Mouse (Mus musculus): Measurements from ENCODE around the gene 4930453N24Rik. TPM values are rescaled to one million over a fixed set of nuclear protein-coding genes. Genes with fewer than 3 reads are reported as not detected.

Gene 4930453N24Rik
- total RNA-seq, 1 experiment, result 33.3 TPM

- H3K9ac ChIP-seq (ENCODE audit: insufficient read depth, low read depth, low read length, poor library complexity, severe bottlenecking), result no peak overlapping the region
- no peak for DNase-seq (ENCODE audit: low read depth, low spot score)
- no peaks in the 10 kb centered on the region for H3K9me3 ChIP-seq (ENCODE audit: control insufficient read depth, insufficient read depth, low read depth, low read length)
- no peak overlapping the region for H3K27ac ChIP-seq (ENCODE audit: insufficient read depth, low read depth, low read length, poor library complexity, severe bottlenecking)
- H3K4me1 ChIP-seq (ENCODE audit: control insufficient read depth in 2 of 2, insufficient read depth in 2 of 2, low read length in 2 of 2, poor library complexity in 1 of 2), result no peaks in the 10 kb centered on the region
- no peaks in the 10 kb centered on the region for H3K36me3 ChIP-seq (ENCODE audit: control insufficient read depth, insufficient read depth, low read length, poor library complexity, severe bottlenecking)
- TF ChIP-seq ZC3H11A (IDR thresholded peaks at IDR 0.05; ENCODE audit: borderline replicate concordance, low read depth, low read length) (no peak), ZNF384 (IDR thresholded peaks at IDR 0.05; ENCODE audit: low read depth, low read length) (no peak), MAFK (IDR thresholded peaks at IDR 0.05; ENCODE audit: insufficient read depth, low read depth, low read length) (no peak), CHD2 (IDR thresholded peaks at IDR 0.05; ENCODE audit: low read depth, low read length) (no peak), HCFC1 (IDR thresholded peaks at IDR 0.05; ENCODE audit: borderline replicate concordance, insufficient read depth, low read length) (no peak)
- no peak overlapping the region for H3K4me3 ChIP-seq (ENCODE audit: insufficient read depth in 1 of 2, low read depth in 1 of 2, low read length in 2 of 2, poor library complexity in 1 of 2, severe bottlenecking in 1 of 2)
- in situ Hi-C loops (cut with MboI; ENCODE audit: low sequenced_read_pairs in 2 of 2, unreplicated experiment in 2 of 2), result loop anchor here in 1 of 2 experiments (25.0 kb wide), 1 partner anchor 781 kb away; no protein-coding TSS in a partner anchor
These were observed 14.6 kb downstream of the 4930453N24Rik start for GRCm38 (mm10) chr16:64756321-64756720.

GRCm38 (mm10) chr16:64754743-64755139 lies 16.2 kb downstream of the 4930453N24Rik start:
- in situ Hi-C loops (cut with MboI; ENCODE audit: low sequenced_read_pairs in 2 of 2, unreplicated experiment in 2 of 2), result loop anchor here in 1 of 2 experiments (25.0 kb wide), 1 partner anchor 783 kb away; no protein-coding TSS in a partner anchor
- no peak overlapping the region for H3K4me3 ChIP-seq (ENCODE audit: insufficient read depth in 1 of 2, low read depth in 1 of 2, low read length in 2 of 2, poor library complexity in 1 of 2, severe bottlenecking in 1 of 2)
- no peak overlapping the region for H3K27ac ChIP-seq (ENCODE audit: insufficient read depth, low read depth, low read length, poor library complexity, severe bottlenecking)
- H3K9me3 ChIP-seq (ENCODE audit: control insufficient read depth, insufficient read depth, low read depth, low read length), result no peaks in the 10 kb centered on the region
- no peaks in the 10 kb centered on the region for H3K36me3 ChIP-seq (ENCODE audit: control insufficient read depth, insufficient read depth, low read length, poor library complexity, severe bottlenecking)
- no peak for TF ChIP-seq MAFK (IDR thresholded peaks at IDR 0.05; ENCODE audit: insufficient read depth, low read depth, low read length)
- no peak for TF ChIP-seq HCFC1 (IDR thresholded peaks at IDR 0.05; ENCODE audit: borderline replicate concordance, insufficient read depth, low read length)
- no peak for TF ChIP-seq CHD2 (IDR thresholded peaks at IDR 0.05; ENCODE audit: low read depth, low read length)
- no peak for TF ChIP-seq ZNF384 (IDR thresholded peaks at IDR 0.05; ENCODE audit: low read depth, low read length)
- 0 out of 2 replicates have a peak, but pooled peaks have one; percentile 34 for TF ChIP-seq ZC3H11A (IDR thresholded peaks at IDR 0.05; ENCODE audit: borderline replicate concordance, low read depth, low read length)
- no peaks in the 10 kb centered on the region for H3K4me1 ChIP-seq (ENCODE audit: control insufficient read depth in 2 of 2, insufficient read depth in 2 of 2, low read length in 2 of 2, poor library complexity in 1 of 2)
- DNase-seq (ENCODE audit: low read depth, low spot score), result peak; percentile 39
- H3K9ac ChIP-seq (ENCODE audit: insufficient read depth, low read depth, low read length, poor library complexity, severe bottlenecking), result no peak overlapping the region

GRCm38 (mm10) chr16:64753990-64754742 lies 16.8 kb downstream of the 4930453N24Rik start:
- no peak for DNase-seq (ENCODE audit: low read depth, low spot score)
- in situ Hi-C loops (cut with MboI; ENCODE audit: low sequenced_read_pairs in 2 of 2, unreplicated experiment in 2 of 2), result loop anchor here in 1 of 2 experiments (25.0 kb wide), 1 partner anchor 783 kb away; no protein-coding TSS in a partner anchor
- Histone ChIP-seq H3K9ac (ENCODE audit: insufficient read depth, low read depth, low read length, poor library complexity, severe bottlenecking) (no peak overlapping the region), H3K9me3 (ENCODE audit: control insufficient read depth, insufficient read depth, low read depth, low read length) (no peaks in the 10 kb centered on the region), H3K4me1 (ENCODE audit: control insufficient read depth in 2 of 2, insufficient read depth in 2 of 2, low read length in 2 of 2, poor library complexity in 1 of 2) (no peaks in the 10 kb centered on the region), H3K27ac (ENCODE audit: insufficient read depth, low read depth, low read length, poor library complexity, severe bottlenecking) (no peak overlapping the region), H3K4me3 (ENCODE audit: insufficient read depth in 1 of 2, low read depth in 1 of 2, low read length in 2 of 2, poor library complexity in 1 of 2, severe bottlenecking in 1 of 2) (no peak overlapping the region), H3K36me3 (ENCODE audit: control insufficient read depth, insufficient read depth, low read length, poor library complexity, severe bottlenecking) (no peaks in the 10 kb centered on the region)
- TF ChIP-seq MAFK (IDR thresholded peaks at IDR 0.05; ENCODE audit: insufficient read depth, low read depth, low read length) (no peak), CHD2 (IDR thresholded peaks at IDR 0.05; ENCODE audit: low read depth, low read length) (no peak), ZC3H11A (IDR thresholded peaks at IDR 0.05; ENCODE audit: borderline replicate concordance, low read depth, low read length) (no peak), ZNF384 (IDR thresholded peaks at IDR 0.05; ENCODE audit: low read depth, low read length) (no peak), HCFC1 (IDR thresholded peaks at IDR 0.05; ENCODE audit: borderline replicate concordance, insufficient read depth, low read length) (no peak)

- Histone ChIP-seq H3K36me3 (ENCODE audit: control insufficient read depth, insufficient read depth, low read length, poor library complexity, severe bottlenecking) (no peaks in the 10 kb centered on the region), H3K9me3 (ENCODE audit: control insufficient read depth, insufficient read depth, low read depth, low read length) (no peaks in the 10 kb centered on the region), H3K27ac (ENCODE audit: insufficient read depth, low read depth, low read length, poor library complexity, severe bottlenecking) (no peak overlapping the region), H3K9ac (ENCODE audit: insufficient read depth, low read depth, low read length, poor library complexity, severe bottlenecking) (no peak overlapping the region), H3K4me1 (ENCODE audit: control insufficient read depth in 2 of 2, insufficient read depth in 2 of 2, low read length in 2 of 2, poor library complexity in 1 of 2) (no peaks in the 10 kb centered on the region), H3K4me3 (ENCODE audit: insufficient read depth in 1 of 2, low read depth in 1 of 2, low read length in 2 of 2, poor library complexity in 1 of 2, severe bottlenecking in 1 of 2) (no peak overlapping the region)
- TF ChIP-seq MAFK (IDR thresholded peaks at IDR 0.05; ENCODE audit: insufficient read depth, low read depth, low read length) (no peak), ZC3H11A (IDR thresholded peaks at IDR 0.05; ENCODE audit: borderline replicate concordance, low read depth, low read length) (peak; percentile 98), ZNF384 (IDR thresholded peaks at IDR 0.05; ENCODE audit: low read depth, low read length) (peak; percentile 80), HCFC1 (IDR thresholded peaks at IDR 0.05; ENCODE audit: borderline replicate concordance, insufficient read depth, low read length) (no peak), CHD2 (IDR thresholded peaks at IDR 0.05; ENCODE audit: low read depth, low read length) (no peak)
- in situ Hi-C loops (cut with MboI; ENCODE audit: low sequenced_read_pairs in 2 of 2, unreplicated experiment in 2 of 2), result loop anchor here in 1 of 2 experiments (25.0 kb wide), 1 partner anchor 886 kb away; the partner anchor contains the start of gene Epha3
- DNase-seq (ENCODE audit: low read depth, low spot score), result peak; percentile 65
These were observed 22.7 kb downstream of the 4930453N24Rik start for GRCm38 (mm10) chr16:64748237-64748636.
